Mouse (Mus musculus) kidney, postnatal 0 days (tissue): ENCODE results near the gene Kcnb1. TPM values are rescaled to one million over a fixed set of nuclear protein-coding genes. Genes with fewer than 3 reads are reported as not detected.

Source experiments
- ATAC-seq: fragments of 200-750 bp; cut with Nextera tagmentation; replicated peaks from 2 replicates; pipeline ENCODE4 v1.8.0; 2017; ENCODE audit warnings: low read depth, moderate number of reproducible peaks, moderate TSS enrichment, moderate library complexity; ENCODE audit not compliant: low FRiP score
- DNase-seq: peaks from one replicate; pipeline ENCODE4 v3.0.0-alpha.2; 2016; ENCODE audit warnings: low spot score
- H3K27ac ChIP-seq: fragments of 300-500 bp; sonication (generic); 2 replicates; pipeline ENCODE4 v1.5.1; 2014; ENCODE audit warnings: mild to moderate bottlenecking
- H3K27me3 ChIP-seq: fragments of 300-500 bp; sonication (generic); 2 replicates; pipeline ENCODE4 v1.6.1; 2014; ENCODE audit warnings: low read length, mixed read lengths; ENCODE audit not compliant: insufficient read depth
- H3K36me3 ChIP-seq: fragments of 300-500 bp; sonication (generic); 2 replicates; pipeline ENCODE4 v1.6.1; 2014; ENCODE audit warnings: low read length, mixed read lengths; ENCODE audit not compliant: insufficient read depth
- H3K4me1 ChIP-seq: fragments of 300-500 bp; sonication (generic); replicated peaks from 2 replicates; pipeline ENCODE4 v1.6.1; 2014; ENCODE audit warnings: antibody characterized with exemption, low read length, mixed read lengths; ENCODE audit not compliant: insufficient read depth
- H3K4me2 ChIP-seq: fragments of 300-500 bp; sonication (generic); 2 replicates; pipeline ENCODE4 v1.6.1; 2014; ENCODE audit warnings: mild to moderate bottlenecking, low read length, moderate library complexity, mixed read lengths
- H3K4me3 ChIP-seq: fragments of 300-500 bp; sonication (generic); replicated peaks from 2 replicates; pipeline ENCODE4 v1.5.1; 2014; ENCODE audit warnings: low read depth, low read length
- H3K9ac ChIP-seq: fragments of 300-500 bp; sonication (generic); 2 replicates; pipeline ENCODE4 v1.6.1; 2014; ENCODE audit warnings: low read depth, low read length
- H3K9me3 ChIP-seq: fragments of 300-500 bp; sonication (generic); replicated peaks from 2 replicates; pipeline ENCODE4 v1.6.1; 2016; ENCODE audit warnings: low read length, inconsistent platforms, mixed read lengths
- CTCF ChIP-seq: IDR thresholded peaks from 2 replicates; pipeline ENCODE4 v1.5.1; 2016; ENCODE audit warnings: antibody characterized with exemption, low read depth, mild to moderate bottlenecking, moderate library complexity
- WGBS: fragments of 180-500 bp; shearing (Covaris S2); extraction: QIAGEN DNeasy Blood & Tissue Kit; methylation state at CpG from one replicate; pipeline ENCODE4 v1.1.7; 2014; 5-methylcytosine and 5-hydroxymethylcytosine counted together
- polyA plus RNA-seq: library from polyadenylated mRNA; unstranded; fragments of >200 nt; fragmentation: Nextera tagmentation; extraction: Ambion mirVana; gene quantifications from 2 replicates; pipeline ENCODE4 v1.2.1, GENCODE M21; 2015

Gene Kcnb1
- polyA plus RNA-seq, 1 experiment from 2014 or later: 1.4 TPM

GRCm38 (mm10) chr2:167066031-167066430, 123.9 kb downstream of the Kcnb1 start:
- WGBS: 59% methylated on average over 1 of the region's 1 CpGs
- Histone ChIP-seq H3K9me3 (no peaks in the 10 kb centered on the region), H3K27me3 (no peaks in the 10 kb centered on the region), H3K9ac (no peak overlapping the region), H3K36me3 (peaks cover 17% of the 10 kb centered on the region; the same call in 1 of the 2 replicates), H3K4me3 (no peak overlapping the region), H3K4me2 (no peak overlapping the region), H3K27ac (no peak overlapping the region), H3K4me1 (peaks cover 10% of the 10 kb centered on the region)
- ATAC-seq (no peak), DNase-seq (no peak)
- TF ChIP-seq CTCF: no peak

DNA sequence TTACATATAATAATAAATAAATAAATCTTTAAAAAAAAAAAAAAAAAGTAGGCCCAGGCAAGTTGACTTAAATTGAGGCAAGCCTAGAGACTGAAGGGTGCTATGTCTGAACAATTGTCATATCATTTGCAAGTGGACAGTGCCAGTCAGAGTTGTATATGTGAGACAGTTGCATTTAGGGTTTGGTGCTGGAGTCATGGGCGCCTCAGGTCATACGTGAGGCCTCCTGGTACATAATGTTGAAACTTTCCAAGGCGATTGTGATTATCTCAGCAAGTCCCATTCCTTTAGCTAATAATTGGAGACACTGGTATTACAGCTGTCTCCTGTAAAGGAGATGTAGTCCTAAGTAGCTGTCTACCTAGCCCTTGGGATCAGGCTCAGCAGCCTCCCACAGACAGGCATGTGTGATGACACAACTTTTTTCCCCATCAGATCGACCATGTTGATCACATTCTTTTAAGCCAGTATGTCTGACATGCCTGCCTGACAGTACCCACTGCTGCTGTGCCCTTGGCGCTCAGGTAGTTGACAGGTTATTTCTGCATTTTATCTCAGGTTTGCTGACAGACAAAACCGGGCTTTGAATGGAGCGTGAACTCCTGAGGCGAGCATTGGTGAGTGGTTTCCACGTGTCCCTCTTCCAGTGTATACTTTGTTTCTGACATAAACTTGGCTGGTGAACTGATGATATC, 125.2 kb downstream of the Kcnb1 start:
- Histone ChIP-seq H3K4me1 (peaks cover 18% of the 10 kb centered on the region), H3K4me3 (peak overlapping the region; percentile 27), H3K9ac (peak overlapping the region; percentile 49; the same call in 1 of the 2 replicates), H3K9me3 (no peaks in the 10 kb centered on the region), H3K27ac (no peak overlapping the region; the same call in 1 of the 2 replicates), H3K36me3 (peaks cover 17% of the 10 kb centered on the region; the same call in 1 of the 2 replicates), H3K4me2 (peak overlapping the region; percentile 67), H3K27me3 (no peaks in the 10 kb centered on the region)
- ATAC-seq (no peak), DNase-seq (no peak)
- no peak for TF ChIP-seq CTCF
- WGBS: 17% methylated on average over 9 of the region's 9 CpGs

GRCm38 (mm10) chr2:167063906-167064496, 126.0 kb downstream of the Kcnb1 start:
- Histone ChIP-seq H3K4me1 (peaks cover 21% of the 10 kb centered on the region), H3K4me2 (peak overlapping the region; percentile 67), H3K27me3 (no peaks in the 10 kb centered on the region), H3K9ac (peak overlapping the region; percentile 87), H3K36me3 (peaks cover 17% of the 10 kb centered on the region; the same call in 1 of the 2 replicates), H3K4me3 (peak overlapping the region; percentile 85), H3K9me3 (no peaks in the 10 kb centered on the region), H3K27ac (peak overlapping the region; percentile 32; the same call in 1 of the 2 replicates)
- ATAC-seq: no peak
- DNase-seq: no peak
- TF ChIP-seq CTCF: peak; percentile 34
- under 1% methylated on average over 7 of the region's 7 CpGs for WGBS

GRCm38 (mm10) chr2:167062965-167063880, 126.7 kb downstream of the Kcnb1 start, which contains the start of gene Znfx1:
Gene Znfx1 (minus strand): TSS chr2:167063015.
- Histone ChIP-seq H3K36me3 (peaks cover 17% of the 10 kb centered on the region; the same call in 1 of the 2 replicates), H3K9ac (peak within 1 kb of the TSS; percentile 87), H3K9me3 (no peaks in the 10 kb centered on the region), H3K4me1 (peaks cover 21% of the 10 kb centered on the region), H3K27me3 (no peaks in the 10 kb centered on the region), H3K27ac (peak within 1 kb of the TSS; percentile 96), H3K4me3 (peak within 1 kb of the TSS; percentile 85), H3K4me2 (peak within 1 kb of the TSS; percentile 67)
- no peak; the same call in 1 of the 2 replicates for TF ChIP-seq CTCF
- DNase-seq: peak; percentile 98
- ATAC-seq: peak; percentile 93
- under 1% methylated on average over 57 of the region's 57 CpGs for WGBS

DNA sequence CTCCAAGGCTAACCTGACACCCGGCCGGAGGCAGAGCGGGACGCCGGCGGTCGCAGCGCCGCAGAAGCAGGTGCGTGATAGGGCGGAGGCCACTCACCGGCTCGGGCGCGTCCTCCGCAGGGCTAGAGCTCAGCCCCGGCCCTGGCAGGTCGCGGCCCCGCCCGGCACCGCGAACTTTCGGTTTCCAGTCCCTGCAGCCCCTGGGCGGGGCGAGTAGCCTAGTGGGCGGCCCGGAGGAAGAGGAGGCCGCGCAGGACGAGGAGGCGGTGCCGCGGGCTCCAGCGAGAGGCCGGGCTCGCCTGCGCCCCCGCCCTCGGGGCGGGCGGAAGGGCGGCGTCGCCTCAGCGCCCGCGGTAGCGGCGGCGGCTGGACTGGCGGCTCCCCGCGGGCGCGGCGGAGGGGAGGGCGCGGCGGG, 127.5 kb downstream of the Kcnb1 start:
- peak overlapping the region; percentile 96 for H3K27ac ChIP-seq
- no peak for TF ChIP-seq CTCF
- peaks cover 20% of the 10 kb centered on the region; the same call in 1 of the 2 replicates for H3K36me3 ChIP-seq
- H3K4me1 ChIP-seq: peaks cover 21% of the 10 kb centered on the region
- no peaks in the 10 kb centered on the region for H3K9me3 ChIP-seq
- H3K4me2 ChIP-seq: peak overlapping the region; percentile 67
- H3K4me3 ChIP-seq: peak overlapping the region; percentile 85
- WGBS: 1% methylated on average over 29 of the region's 60 CpGs
- peak; percentile 97 for DNase-seq
- H3K9ac ChIP-seq: peak overlapping the region; percentile 87
- peak; percentile 92 for ATAC-seq
- no peaks in the 10 kb centered on the region for H3K27me3 ChIP-seq
